Mouse (Mus musculus) ES-E14 (cell line): ENCODE measurements at regions not wholly inside any gene's neighbourhood (a gene's known extent, or its start where the extent isn't known, plus 50 kb on each side); places are given as distances from the start of the nearest gene placed in this dataset.
A peak's percentile ranks its signal among the peaks of the same experiment; 100 is the strongest.

ENCODE experiments used
- DNase-seq: peaks from one replicate; pipeline ENCODE4 v3.0.0-alpha.2; 2013; ENCODE audit warnings: low read depth, low spot score
- H3K27ac ChIP-seq: 2 replicates; pipeline ENCODE4 v1.5.1; 2012; ENCODE audit warnings: low read depth, mild to moderate bottlenecking, low read length, moderate library complexity, mixed read lengths; ENCODE audit not compliant: poor library complexity, insufficient read depth, severe bottlenecking
- H3K36me3 ChIP-seq: 2 replicates; pipeline ENCODE4 v1.6.1; 2012; ENCODE audit warnings: mild to moderate bottlenecking, low read length, moderate library complexity, mixed read lengths; ENCODE audit not compliant: control insufficient read depth, poor library complexity, insufficient read depth, severe bottlenecking
- H3K4me1 ChIP-seq, 2 experiments: fragments of 150-350 bp in 1 of 2; sonication (generic) in 1 of 2; 2 replicates each; pipeline ENCODE4 v1.6.1; 2012; ENCODE audit warnings: low read length in 2 of 2, mild to moderate bottlenecking in 1 of 2, mixed read lengths in 1 of 2; ENCODE audit not compliant: control insufficient read depth in 2 of 2, insufficient read depth in 2 of 2, poor library complexity in 1 of 2
- H3K4me3 ChIP-seq, 2 experiments: fragments of 150-350 bp in 1 of 2; sonication (generic) in 1 of 2; 2 replicates each; pipeline ENCODE4 v1.5.1; 2012; ENCODE audit warnings: low read length in 2 of 2, low read depth in 1 of 2, mild to moderate bottlenecking in 1 of 2, mixed read lengths in 1 of 2; ENCODE audit not compliant: insufficient read depth in 1 of 2, poor library complexity in 1 of 2, severe bottlenecking in 1 of 2
- H3K9ac ChIP-seq: 2 replicates; pipeline ENCODE4 v1.6.1; 2012; ENCODE audit warnings: low read depth, mild to moderate bottlenecking, low read length, mixed read lengths; ENCODE audit not compliant: poor library complexity, insufficient read depth, severe bottlenecking
- H3K9me3 ChIP-seq: fragments of 150-350 bp; sonication (generic); 2 replicates; pipeline ENCODE4 v1.6.1; 2012; ENCODE audit warnings: low read depth, mild to moderate bottlenecking, low read length; ENCODE audit not compliant: control insufficient read depth, insufficient read depth
- CHD2 ChIP-seq: IDR thresholded peaks from 2 replicates; pipeline ENCODE4 v1.6.1; 2014; ENCODE audit warnings: mild to moderate bottlenecking, low read depth, low read length, inconsistent platforms
- HCFC1 ChIP-seq: IDR thresholded peaks from 2 replicates; pipeline ENCODE4 v1.6.1; 2012; ENCODE audit warnings: low read length, inconsistent platforms, borderline replicate concordance; ENCODE audit not compliant: insufficient read depth
- MAFK ChIP-seq: IDR thresholded peaks from 2 replicates; pipeline ENCODE4 v1.6.1; 2014; ENCODE audit warnings: mild to moderate bottlenecking, low read depth, low read length, inconsistent platforms; ENCODE audit not compliant: insufficient read depth
- ZC3H11A ChIP-seq: IDR thresholded peaks from 2 replicates; pipeline ENCODE4 v1.6.1; 2012; ENCODE audit warnings: low read depth, mild to moderate bottlenecking, inconsistent platforms, low read length, borderline replicate concordance
- ZNF384 ChIP-seq: IDR thresholded peaks from 2 replicates; pipeline ENCODE4 v1.6.1; 2012; ENCODE audit warnings: low read depth, low read length, inconsistent platforms
- in situ Hi-C, 2 experiments: fragments of 600-800 bp; cut with MboI; formaldehyde crosslinking; loops; one replicate each; pipeline ENCODE4 v1.15.1; 2025; ENCODE audit warnings: low sequenced_read_pairs in 2 of 2, inconsistent platforms in 1 of 2; ENCODE audit not compliant: unreplicated experiment in 2 of 2

- Histone ChIP-seq H3K4me1 (no peaks in the 10 kb centered on the region), H3K4me3 (no peak overlapping the region), H3K36me3 (no peaks in the 10 kb centered on the region), H3K9me3 (no peaks in the 10 kb centered on the region), H3K9ac (no peak overlapping the region), H3K27ac (no peak overlapping the region)
- TF ChIP-seq ZNF384 (no peak), ZC3H11A (peak; percentile 95), HCFC1 (no peak), CHD2 (no peak), MAFK (peak; percentile 22; the same call in 1 of the 2 replicates)
- DNase-seq = peak; percentile 33
- in situ Hi-C loops = no loop called here
These were observed 177.4 kb upstream of the Gm28363 start for GRCm38 (mm10) chr1:117519498-117520032.
